Mouse (Mus musculus) c-Kit-positive CD71-positive TER-119-negative erythroid progenitor cells, embryonic 14.5 days (primary cell): ENCODE measurements at regions not wholly inside any gene's neighbourhood (a gene's known extent, or its start where the extent isn't known, plus 50 kb on each side); places are given as distances from the start of the nearest gene placed in this dataset.

Experiments
- DNase-seq: peaks from one replicate; pipeline ENCODE4 v3.0.0-alpha.2; 2013; ENCODE audit warnings: low read depth

GRCm38 (mm10) chr4:30776816-30777442 lies 1187.0 kb upstream of the Map3k7 start:
- DNase-seq: no peak

DNA sequence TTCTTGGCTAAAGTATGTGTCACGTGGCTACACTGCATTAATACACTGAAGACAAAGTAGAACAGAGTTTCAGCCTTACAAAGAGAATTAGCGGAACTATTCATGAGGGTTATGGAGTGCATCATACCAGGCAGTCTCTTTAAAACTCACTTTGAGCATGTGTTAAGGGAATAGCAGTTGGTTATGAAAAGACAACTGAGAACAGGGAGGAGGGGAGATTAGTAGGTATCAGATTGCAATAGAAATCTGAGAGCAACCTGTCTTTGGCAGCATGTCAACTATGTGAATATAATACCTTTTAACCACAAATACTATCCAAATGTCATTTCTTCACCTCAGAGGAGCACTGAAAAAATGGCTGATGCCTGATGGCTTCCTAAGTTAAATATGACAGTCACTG lies 1182.2 kb upstream of the Map3k7 start:
- DNase-seq: no peak

DNA sequence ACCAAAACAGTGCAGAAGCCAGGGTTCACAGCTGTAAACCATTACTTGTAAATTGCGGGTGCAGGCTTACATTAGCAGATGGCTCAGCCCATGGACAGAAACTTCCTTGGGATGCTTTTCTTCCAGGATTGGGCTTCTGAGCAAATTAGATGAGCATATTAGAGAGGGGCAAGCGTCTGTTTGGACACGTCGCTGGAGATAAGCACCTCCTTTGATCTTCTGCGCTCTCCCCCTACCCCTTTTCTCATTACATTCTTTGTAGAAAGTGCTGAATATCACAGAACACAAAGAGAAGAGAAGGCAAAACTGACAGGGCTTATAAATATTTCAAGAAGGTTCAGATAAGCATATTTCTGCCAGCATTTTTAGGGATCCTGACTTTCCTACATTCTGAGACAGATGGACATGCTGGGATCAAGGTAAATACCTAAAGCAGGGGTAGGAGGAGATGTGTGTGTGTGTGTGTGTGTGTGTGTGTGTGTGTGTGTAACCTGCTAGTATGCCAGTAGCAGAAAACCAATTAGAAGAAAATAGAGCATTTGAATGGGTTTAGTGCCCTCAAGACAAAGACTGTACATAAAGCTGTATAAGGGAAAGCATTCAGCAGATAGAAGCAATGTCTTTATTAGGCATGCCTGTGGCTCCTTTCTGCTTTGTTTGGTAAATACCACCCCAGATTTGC lies 1173.8 kb upstream of the Map3k7 start:
- DNase-seq: no peak

GRCm38 (mm10) chr4:30809798-30810197 lies 1154.1 kb upstream of the Map3k7 start:
- no peak for DNase-seq

DNA sequence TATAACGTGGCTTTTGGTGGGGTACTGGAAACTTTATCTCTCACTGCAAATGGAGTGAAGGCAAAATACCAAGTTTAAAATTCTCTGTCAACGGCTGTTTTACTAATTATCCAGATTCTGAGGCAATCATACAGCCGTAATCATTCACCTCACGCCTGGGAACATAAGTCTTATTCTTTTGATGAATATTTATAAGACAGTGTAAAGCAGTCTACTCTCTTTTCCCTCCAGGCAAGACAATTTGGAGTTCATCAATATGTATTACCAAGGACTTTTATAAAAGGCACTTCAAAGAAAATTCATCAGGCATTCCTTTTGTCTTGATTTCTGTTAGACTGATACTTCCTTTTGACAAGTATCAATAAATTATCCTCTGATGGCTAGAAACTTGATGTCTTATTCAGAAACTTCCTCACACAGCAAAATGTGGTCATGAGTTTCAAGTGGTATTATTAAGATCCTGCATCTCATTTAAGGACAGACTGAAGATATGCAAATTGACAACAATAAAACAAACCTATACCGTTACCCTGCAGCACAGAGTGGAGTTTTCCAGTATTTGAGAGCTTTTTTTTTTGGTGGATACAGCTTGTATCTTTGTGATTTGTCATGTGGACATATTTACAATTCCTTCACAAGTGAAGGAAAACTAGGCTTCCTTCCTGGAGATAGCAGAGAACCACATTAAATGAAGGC lies 1108.4 kb upstream of the Map3k7 start:
- DNase-seq: no peak

- DNase-seq: no peak
Measured at GRCm38 (mm10) chr4:30904966-30905365, 1058.9 kb upstream of the Map3k7 start.

GRCm38 (mm10) chr4:30922944-30923343 lies 1041.0 kb upstream of the Map3k7 start:
- no peak for DNase-seq

GRCm38 (mm10) chr4:30932358-30932757 lies 1031.5 kb upstream of the Map3k7 start:
- DNase-seq: no peak

DNA sequence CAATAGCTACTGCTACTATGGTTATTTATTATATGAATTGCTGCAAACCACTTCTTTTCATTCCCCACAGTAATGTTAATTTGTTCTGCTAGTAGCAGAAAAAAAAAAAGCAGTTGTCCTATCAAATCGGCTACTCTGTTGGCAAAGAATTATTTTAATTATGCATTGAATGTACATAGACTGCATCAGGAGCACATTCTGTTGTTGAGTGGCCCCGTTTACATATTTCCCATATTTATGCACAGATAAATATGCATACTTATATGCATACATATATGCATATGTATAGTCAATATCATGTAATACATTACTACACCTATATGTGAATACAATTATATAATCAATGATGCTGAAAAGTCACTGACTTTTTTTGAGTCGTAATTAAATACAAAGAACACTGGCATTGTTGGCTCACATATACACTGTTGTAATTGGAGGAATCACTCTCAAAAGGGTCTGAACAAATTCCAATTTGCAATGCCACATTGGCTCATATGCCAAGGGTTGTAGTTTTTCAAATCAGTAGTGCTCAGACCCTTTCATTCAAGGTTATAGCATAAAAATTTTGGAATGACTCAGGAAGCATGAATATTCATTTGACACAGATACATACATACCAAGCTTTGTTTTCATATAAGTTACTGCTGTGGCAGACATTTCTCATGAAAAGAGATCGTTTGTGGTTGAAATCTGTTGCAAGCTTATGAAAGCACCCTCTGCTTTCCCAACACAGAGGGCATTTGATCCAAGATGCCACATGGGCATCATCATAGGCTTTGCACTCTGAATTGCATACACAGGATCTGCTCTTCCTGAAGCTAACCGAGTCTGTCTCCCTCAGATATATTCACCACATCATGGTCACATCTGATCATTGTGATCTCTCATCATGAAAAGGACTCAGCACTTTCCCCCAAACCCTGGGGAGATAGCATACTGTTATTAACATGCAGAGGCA lies 1030.6 kb upstream of the Map3k7 start:
- no peak for DNase-seq

DNA sequence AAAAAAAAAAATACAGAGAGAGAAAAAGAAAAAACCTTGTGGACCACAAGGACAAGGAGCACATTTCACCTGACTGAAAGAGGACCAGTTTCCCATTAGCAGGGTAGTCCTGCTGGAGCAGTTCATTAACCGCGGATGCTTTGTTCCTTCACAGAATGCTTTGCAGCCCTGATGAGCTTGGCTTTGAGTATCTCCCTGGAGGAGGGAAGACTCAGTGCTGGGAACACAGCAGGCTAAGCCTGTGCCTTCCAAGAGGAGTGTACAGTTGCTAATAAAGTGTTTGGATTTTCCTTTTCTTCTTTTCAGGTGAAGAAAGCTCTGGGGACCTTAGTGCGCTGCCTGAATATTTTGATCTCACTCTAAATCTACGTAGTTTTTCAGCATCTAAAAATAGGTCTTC lies 980.3 kb upstream of the Map3k7 start:
- DNase-seq: no peak

DNA sequence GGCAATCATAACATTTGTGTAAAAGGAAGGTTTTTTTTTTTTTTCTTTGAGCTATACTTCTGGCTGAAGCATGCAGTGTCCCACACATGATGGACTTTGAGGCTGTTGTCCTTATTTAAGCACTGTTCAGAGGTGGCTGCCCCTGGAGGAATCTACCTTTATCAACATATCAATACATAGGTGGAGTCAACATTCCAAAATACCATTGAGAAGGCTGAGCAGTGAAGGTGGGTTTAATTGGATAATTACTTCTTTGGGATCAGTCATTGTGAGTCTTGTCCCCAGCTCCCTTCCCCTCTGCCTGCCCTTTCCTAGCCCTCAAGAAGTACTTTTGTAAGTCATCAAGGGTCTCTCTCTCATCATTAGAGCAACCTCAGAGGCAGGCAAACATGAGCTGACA lies 951.9 kb upstream of the Map3k7 start:
- DNase-seq: no peak

DNA sequence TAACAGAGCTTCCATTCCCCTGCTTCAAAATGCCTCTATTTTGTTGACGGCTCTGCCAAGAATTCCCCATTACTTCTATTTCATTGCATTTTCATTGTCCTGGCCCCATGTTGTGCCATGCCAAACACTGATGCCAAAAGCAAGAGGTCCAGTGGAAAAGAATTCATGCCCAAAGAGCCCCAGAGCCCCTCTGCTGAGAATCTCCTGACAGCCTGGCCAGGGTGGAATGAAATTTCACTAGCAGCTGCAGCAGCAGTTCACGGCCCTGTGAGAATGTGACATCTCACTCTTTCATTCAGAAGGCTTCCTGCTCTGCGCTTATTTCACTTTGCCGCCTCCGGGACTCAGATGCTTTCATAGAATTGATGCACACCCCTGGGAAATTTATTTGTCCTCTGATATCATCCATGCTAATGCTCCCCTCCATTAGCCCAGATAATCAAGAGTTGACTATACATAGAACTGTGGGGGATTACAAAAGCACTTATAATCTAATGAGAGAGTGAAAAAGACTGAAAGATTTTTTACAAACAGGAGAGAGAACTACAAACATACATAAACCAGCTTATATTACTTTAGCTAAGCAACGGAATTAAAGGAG lies 911.7 kb upstream of the Map3k7 start:
- no peak for DNase-seq

DNA sequence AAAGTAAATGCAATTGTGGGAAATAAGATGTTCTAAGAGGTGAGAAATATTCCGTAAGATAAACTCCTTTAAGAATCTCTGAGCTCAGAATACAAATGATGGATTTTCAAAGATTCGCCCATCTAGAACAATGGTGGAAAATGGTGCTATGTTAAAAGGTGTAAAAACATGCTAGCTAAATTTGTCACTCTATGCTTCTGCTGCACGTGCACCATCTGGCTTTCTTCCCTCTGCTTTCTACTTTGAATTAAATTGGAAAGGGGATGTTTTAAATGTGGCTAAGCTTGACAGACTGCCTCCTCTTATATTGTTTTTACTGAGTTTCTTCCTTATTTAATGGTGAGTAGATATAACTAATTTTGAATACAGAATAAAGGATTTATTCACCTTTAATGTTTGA lies 887.7 kb upstream of the Map3k7 start:
- no peak for DNase-seq

DNA sequence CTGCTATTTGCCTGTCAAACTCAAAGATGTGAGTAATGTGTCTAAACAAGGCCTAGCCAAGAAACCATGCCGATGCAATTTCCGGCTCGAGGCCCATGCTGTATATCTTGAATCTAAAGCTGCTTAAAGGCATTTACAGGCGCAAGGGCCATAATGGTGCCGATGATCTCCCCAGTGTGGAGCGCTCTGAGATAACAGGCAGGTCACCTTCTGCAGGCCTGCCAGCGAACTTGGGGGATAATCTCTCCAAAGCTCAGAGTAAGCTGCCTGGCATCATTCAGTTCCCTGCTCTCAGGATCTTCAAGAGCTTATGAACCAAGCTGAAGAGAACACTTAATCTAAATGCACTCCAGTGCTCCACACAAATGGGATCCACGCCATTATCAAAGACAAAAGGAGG lies 842.3 kb upstream of the Map3k7 start:
- no peak for DNase-seq

DNA sequence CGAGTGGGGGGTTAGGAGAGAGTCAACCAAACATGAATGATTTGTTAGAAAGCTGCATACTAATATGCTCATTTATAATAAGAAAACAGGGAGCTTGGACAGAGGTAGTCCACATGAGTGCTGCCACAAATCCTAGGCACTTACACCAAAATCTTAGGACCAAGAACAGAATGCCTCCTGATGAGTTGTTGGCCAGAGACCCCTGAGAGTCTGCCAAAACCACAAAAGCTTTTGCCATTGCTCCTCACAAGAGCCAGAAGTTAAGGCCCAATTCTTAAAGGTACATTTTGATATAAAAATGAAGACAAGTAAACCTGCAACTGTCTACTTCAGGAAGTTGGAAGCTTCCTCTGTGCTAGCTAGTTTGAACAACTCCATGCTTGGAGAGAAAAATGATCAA lies 820.7 kb upstream of the Map3k7 start:
- no peak for DNase-seq

DNA sequence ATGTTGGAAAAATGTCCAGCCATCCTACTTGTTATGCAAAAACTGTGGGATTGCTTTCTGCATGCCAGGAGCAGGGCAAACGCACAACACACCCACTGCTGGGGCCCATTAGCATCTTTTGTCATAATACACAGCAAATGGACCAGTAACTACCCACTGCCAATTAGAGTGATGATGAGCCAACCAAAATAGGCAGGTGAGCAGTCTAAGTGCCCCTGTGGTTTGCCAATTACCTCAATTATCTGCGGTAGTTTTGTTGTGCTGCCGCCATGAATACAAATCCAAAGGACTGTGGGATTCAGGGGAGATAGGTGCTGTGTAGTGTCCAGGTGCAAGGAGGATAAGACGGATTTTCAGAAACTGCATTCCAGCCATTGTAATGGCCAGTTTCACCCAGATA lies 796.5 kb upstream of the Map3k7 start:
- DNase-seq: no peak

DNA sequence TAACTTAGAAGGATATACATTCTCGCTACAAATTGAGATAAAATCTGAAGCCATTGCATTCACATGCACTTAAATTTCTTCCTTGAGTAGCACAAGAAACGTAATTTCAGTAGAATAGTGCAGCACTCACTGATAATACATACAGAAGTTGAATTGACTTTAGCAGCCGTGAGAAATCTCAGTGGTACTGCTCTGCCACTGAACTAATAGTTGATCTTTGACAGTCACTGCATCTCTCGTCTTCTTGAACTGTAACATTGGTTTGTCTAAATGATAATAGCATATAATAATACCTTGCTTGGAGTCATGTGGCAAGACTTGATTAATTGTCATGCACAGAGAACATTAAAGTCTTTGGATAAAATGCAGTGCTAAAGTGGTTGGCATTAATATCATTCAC lies 795.5 kb upstream of the Map3k7 start:
- DNase-seq: no peak

DNA sequence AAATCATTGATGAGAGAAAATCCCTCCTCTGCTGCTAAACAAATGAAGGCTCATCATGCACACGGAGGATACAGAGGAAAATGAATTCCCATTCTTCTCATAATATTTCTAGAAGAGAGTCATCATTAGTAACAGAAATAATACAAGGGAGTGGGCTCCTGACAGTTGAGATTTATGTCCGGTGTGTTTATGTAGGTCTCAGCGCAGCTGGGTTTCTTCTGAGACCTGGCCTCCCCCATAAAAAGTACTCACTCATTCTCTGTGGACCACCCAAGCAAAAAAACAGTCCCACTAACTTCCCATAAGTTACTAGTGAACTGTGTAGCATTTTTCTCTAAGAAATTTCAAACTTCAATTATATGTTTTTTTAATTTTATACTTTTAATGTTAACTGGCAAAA lies 792.7 kb upstream of the Map3k7 start:
- DNase-seq: no peak

DNA sequence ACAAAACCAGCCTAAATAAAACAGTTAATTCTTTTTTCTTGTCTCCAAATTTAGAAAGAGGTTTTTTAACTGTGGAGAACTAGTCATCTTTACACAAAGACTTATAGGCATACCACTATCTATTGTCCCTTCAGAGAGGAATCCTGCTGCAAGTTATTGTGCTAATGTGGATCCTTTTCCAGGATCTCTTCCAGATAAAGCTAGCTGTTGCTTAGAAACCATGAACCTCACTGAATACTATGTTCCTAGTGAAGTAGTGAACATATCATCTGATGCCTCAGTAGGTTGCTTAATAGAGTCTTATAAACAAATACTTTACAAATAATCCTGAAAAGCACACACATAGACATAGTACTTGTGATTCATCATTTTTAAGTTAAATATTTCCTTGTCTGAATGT lies 766.0 kb upstream of the Map3k7 start:
- no peak for DNase-seq

- DNase-seq: no peak
Measured at GRCm38 (mm10) chr4:31203286-31203685, 760.6 kb upstream of the Map3k7 start.

- no peak for DNase-seq
Measured at GRCm38 (mm10) chr4:31205332-31205970, 758.4 kb upstream of the Map3k7 start.
